Mouse (Mus musculus): ENCODE data around the gene Me3.

The Me3 gene

GRCm38 (mm10) chr7:89835566-89835965 is 203.4 kb downstream of the Me3 start:
- DNase-seq (ENCODE audit: low spot score) = no peak

- no peak for DNase-seq (ENCODE audit: low spot score)
Observed at GRCm38 (mm10) chr7:89836676-89837075, 204.5 kb downstream of the Me3 start.

DNA sequence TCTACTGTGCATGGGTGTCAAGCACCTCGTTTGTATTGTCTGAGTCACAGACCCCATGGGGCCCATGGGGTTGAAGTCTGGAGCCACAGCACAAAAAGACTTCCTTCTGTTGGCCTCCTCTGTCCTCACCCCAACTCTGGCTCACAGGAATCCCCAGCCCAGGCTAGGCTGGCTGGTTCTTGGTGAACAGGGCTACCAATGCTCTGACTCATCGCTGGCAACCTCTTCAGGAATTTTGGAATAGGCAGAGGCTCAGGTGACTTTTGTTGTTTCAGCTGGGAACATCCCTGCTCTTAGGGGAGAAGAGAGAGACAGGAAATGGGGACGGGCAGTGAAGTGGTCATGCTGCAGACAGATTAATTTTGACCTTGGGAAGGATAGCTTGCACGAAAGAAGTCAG is 205.6 kb downstream of the Me3 start:
- peak; percentile 23 for DNase-seq (ENCODE audit: low spot score)

GRCm38 (mm10) chr7:89839721-89840120 is 207.5 kb downstream of the Me3 start:
- DNase-seq (ENCODE audit: low spot score) = no peak

GRCm38 (mm10) chr7:89841670-89842403 is 209.6 kb downstream of the Me3 start:
- DNase-seq (ENCODE audit: low spot score) = peak; percentile 90

DNA sequence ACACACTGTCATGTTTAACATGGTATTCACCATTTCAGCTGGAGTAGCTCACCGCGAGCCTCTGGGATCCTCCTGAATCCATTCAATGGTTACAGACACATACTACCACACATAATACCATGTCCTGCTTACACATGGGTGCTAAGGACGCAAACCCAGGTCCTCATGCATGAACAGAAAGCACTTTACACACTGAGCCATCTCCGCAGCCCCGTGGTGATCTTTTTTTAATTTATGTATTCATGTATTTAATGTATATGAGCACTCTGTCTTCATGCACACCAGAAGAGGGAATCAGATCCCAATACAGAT is 210.2 kb downstream of the Me3 start:
- no peak for DNase-seq (ENCODE audit: low spot score)

DNA sequence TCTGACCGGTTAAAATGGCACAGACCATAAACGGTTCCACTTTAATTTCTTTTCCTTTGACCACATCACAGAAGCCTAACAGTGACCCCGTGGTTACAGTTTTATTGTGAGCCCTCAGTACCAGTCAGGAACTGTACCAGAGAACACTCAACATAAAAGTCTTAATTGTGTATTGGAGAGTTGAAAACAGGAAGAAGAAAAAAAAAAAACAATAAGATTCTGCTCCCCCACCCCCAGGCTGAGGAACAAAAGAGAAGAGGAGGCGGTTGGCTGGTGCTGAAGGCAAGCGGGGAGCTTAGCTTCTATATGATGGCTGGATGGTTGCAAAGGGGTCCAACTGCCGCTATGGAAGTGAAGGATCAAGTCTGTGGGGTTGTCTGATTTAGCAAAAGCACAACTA is 210.9 kb downstream of the Me3 start:
- no peak for DNase-seq (ENCODE audit: low spot score)

DNA sequence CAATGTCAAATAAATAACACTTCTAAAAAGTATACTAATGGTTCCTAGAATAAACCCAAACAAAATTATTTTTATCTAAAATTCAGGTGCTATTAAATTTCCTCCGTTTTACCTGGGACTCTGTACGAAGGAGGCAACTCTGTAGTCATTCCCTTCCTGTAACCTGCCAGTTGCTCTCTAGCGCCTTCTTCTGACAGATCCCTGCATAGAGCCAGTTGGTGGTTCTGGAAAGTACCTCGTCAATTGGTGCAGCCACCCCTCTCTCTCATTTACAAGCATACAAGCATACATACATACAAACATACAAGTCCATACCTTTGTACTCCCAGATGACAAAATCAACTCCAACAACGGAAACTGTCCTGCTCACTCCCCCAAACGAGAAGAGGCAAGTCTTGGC is 211.3 kb downstream of the Me3 start:
- no peak for DNase-seq (ENCODE audit: low spot score)

DNA sequence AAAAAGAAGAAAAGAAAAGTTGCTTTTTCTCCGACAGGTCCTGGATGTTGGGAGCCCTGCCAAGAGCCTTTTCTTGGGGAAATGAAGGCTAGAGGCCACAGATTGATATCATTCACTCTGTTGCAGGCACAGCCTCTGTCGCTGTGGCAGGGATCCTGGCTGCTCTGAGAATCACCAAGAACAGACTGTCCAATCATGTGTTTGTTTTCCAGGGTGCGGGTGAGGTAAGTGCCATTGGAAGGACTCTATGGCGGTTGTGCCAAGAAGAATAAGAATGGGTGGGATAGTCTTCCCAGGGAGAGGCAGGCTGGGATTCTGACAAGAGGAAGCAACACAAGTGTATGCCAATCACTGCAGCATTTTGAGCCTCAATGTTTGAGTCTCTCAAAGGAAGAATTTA is 213.5 kb downstream of the Me3 start:
- no peak for DNase-seq (ENCODE audit: low spot score)

GRCm38 (mm10) chr7:89850510-89850909 is 218.3 kb downstream of the Me3 start:
- peak; percentile 68 for DNase-seq (ENCODE audit: low spot score)

DNA sequence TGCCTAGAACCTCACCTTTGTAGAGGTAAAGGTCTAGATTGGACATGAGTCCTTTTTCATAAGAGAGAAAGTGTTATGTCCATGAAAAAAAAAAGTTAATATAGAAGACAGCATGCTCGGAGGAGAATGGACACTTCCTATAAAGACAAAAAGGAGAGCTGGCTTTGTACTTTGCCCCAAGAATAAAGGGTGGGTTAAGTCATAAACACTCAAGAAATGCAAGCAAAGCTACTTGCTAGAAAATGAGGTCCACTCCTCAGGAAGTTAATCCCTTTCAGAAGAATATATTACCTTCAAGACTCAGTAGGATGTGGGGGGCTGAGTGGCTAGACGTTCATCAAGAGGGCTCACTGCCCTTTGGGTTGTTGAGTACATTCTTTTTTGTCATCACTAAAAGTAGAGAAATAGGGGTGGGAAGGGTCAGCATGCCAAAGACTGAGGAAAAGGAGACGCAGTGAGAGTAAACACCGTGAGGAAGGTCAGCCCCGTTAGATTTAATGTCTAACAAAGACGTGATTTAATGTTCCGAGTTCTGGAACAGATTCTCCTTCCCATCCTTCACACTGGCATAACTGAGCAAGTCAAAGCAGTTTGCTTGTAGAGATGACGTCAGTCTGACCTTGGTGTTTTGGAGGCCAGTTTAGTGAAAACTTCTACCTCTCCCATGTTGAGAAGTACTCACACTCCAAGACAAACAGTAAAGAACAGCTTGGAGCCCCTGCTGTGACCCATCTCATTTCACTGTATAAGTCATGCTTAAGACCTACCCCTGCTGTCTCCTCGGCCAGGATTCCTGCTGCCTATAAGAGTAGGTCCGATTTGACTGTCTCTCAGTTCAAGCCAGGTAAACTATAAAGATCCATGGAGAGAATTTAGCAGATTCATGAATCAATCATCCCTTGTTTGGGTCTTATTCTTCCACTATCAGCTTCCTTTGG is 220.2 kb downstream of the Me3 start:
- no peak for DNase-seq (ENCODE audit: low spot score)

DNA sequence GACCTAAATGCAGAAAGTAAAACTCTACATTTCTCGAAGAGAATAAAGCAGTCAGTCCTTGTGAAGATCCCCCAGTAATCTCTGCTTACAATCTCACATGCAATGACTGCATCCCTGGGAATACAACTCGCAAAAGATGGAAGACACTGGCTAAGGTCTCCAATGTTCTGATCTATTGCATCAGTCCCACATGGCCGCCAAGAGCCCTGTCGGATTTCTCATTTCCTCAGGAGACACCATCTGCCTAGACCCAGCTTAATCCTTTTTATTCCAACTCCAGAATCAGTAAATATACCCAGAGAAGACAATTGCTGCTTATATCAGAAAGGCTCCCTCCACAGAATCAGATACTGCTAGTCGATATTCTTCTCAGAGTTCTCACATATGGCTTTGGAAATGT is 220.9 kb downstream of the Me3 start:
- no peak for DNase-seq (ENCODE audit: low spot score)

DNA sequence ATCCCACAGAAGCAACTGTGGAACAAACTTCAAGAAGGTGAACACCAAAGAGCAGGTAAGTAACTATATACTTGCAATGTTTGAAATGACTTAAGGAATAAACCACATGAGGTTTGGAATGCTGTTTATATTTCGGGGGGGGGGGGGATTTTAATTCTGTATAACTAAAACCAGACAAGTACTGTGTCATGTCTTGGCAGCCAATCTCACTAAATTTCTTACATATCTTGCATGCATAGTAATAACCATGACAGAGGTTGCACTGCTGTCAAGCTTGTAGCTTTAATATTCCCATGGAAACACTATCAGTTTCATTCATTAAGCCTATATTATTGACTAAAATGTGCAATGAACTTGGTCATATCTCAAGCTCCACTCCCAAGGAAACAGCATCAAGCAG is 223.0 kb downstream of the Me3 start:
- no peak for DNase-seq (ENCODE audit: low spot score)

DNA sequence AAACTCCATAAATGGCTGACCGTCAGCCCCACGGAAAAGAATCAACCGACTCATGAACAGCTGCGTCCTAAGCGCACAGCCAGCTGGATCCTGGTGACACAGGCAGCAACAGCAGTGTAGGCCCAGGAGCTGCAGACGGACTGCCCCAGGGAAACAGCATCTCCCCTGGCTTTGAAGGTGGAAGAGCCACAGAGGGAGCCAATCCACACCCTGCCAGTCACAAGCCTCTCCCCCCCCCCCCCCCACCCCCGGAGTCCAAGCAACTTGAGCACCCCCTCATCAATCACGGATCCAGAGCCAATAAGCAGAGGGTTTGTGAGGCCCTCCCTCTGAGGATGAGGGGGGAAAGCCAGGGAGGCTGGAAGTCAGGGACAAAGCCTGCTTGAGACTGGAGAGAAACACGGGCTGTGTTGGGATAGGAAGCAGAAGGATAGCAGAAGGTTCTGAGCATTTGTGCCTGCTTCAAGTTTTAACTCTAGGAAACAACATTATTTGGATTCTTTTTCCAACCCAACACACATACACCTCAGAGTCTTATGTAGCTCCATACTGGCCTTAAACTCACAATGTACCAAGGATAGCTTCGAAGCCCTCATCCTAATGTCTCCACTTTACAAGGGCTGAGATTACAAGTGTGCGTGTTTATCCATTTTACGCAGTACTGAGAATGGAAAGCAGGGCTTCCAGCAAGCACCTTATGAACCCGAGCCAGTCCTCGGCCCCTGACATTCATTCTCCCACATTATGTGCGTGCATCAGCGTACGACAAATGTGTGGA is 224.4 kb downstream of the Me3 start:
- DNase-seq (ENCODE audit: low spot score) = no peak

DNA sequence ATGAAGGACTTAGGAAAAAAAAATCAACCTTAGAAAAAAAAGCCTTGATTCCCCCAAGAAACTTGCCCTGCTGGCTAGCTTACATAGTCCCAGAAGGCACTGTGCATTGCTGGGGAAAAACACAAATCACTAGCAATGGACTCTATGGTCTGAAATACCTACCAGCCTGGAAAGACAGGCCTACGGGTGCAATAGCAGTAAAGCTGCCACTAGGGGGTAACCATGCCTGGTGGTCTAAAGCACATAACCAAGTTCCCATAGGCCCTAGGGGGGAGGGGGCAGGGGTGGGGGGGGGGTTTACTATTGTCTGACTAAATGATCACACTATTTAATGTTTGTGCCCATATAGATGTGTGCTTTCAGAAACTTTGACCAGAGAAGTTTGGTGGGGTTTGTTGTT is 232.6 kb downstream of the Me3 start:
- no peak for DNase-seq (ENCODE audit: low spot score)

- no peak for DNase-seq (ENCODE audit: low spot score)
Observed at GRCm38 (mm10) chr7:89867221-89867620, 235.0 kb downstream of the Me3 start.

GRCm38 (mm10) chr7:89879686-89880085 is 247.5 kb downstream of the Me3 start:
- DNase-seq (ENCODE audit: low spot score) = peak; percentile 58

DNA sequence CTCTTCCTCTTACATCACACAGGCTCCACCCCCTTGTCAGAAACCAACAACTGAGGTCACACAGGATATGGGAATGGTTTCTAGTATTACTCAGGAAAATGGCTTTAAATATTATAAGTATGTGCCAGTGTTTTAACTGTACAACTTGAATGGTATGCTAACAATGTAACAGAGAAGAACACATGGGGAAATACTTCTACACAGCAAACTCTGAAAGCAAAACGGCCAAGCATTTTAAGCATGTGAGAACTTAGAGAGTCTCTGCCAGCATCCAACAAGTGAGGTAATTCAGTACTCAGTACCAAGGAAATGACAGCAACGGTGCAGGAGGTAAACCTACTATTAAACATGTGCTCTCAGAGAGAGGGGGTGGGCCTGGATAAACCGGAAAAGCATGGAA is 252.4 kb downstream of the Me3 start:
- DNase-seq (ENCODE audit: low spot score) = no peak

DNA sequence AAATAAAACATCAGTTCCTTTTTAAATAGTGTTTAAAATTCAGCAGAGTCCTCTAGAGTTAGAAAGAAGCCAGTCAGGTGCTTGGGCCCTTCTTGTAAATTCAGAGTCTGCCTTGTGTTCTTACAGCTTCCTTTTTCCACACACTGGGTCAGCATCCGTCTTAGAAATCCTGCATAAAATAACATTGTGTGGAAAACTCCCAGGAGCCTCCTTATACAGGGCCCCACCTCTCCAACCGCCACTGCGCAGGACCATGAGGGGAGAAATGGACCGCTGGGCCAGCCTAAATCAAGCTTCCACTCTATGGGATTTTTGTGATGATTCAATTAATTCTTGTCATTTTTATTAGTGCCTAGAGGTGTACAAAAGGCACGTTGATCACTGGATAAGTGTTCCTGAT is 259.2 kb downstream of the Me3 start:
- DNase-seq (ENCODE audit: low spot score) = no peak

- no peak for DNase-seq (ENCODE audit: low spot score)
Observed at GRCm38 (mm10) chr7:89891856-89892255, 259.7 kb downstream of the Me3 start.

GRCm38 (mm10) chr7:89903007-89903406 is 270.8 kb downstream of the Me3 start:
- DNase-seq (ENCODE audit: low spot score) = no peak

- DNase-seq (ENCODE audit: low spot score) = no peak
Observed at GRCm38 (mm10) chr7:89903442-89904343, 271.5 kb downstream of the Me3 start, which contains the start of gene Ccdc81. Ccdc81 (minus strand) TSS chr7:89903629.

Data from adipocyte (in vitro differentiated cells).